Mouse (Mus musculus) erythroid progenitor cell, adult 5-6 weeks (primary cell): Measurements from ENCODE around the gene Col16a1. TPM values are rescaled to one million over a fixed set of nuclear protein-coding genes. Genes with fewer than 3 reads are reported as not detected.

Source experiments
- ATAC-seq: replicated peaks from 2 replicates; pipeline ENCODE4 v1.8.0; 2016; ENCODE audit warnings: moderate number of reproducible peaks, mild to moderate bottlenecking, moderate TSS enrichment, inconsistent platforms; ENCODE audit not compliant: poor library complexity, low FRiP score, severe bottlenecking
- total RNA-seq, 2 experiments: library from RNA; stranded (forward) in 1 of 2; stranded (reverse) in 1 of 2; fragments of 150-400 nt in 1 of 2; fragments of 186-747, 209-891 nt in 1 of 2; gene quantifications; 2 replicates each; pipeline versions ENCODE4 v1.2.3 to v1.2.4; 2015 to 2017; ENCODE audit warnings: low replicate concordance in 2 of 2

The Col16a1 gene
- total RNA-seq, 2 experiments from 2014 or later = not detected

GRCm38 (mm10) chr4:130039351-130039750, 8.3 kb upstream of the Col16a1 start:
- ATAC-seq = no peak

- no peak for ATAC-seq
These were observed 6.6 kb upstream of the Col16a1 start for GRCm38 (mm10) chr4:130041076-130041475.

GRCm38 (mm10) chr4:130044211-130044610, 3.4 kb upstream of the Col16a1 start:
- ATAC-seq = no peak

GRCm38 (mm10) chr4:130045609-130046008, 2.0 kb upstream of the Col16a1 start:
- ATAC-seq = no peak

GRCm38 (mm10) chr4:130048203-130048479, 501 bp downstream of the Col16a1 start:
- ATAC-seq = no peak

GRCm38 (mm10) chr4:130050056-130050824, 2.6 kb downstream of the Col16a1 start:
- no peak for ATAC-seq

- ATAC-seq = no peak
These were observed 4.6 kb downstream of the Col16a1 start for GRCm38 (mm10) chr4:130052283-130052682.

- no peak for ATAC-seq
These were observed 5.5 kb downstream of the Col16a1 start for GRCm38 (mm10) chr4:130053111-130053510.

GRCm38 (mm10) chr4:130054727-130055126, 7.1 kb downstream of the Col16a1 start:
- no peak for ATAC-seq

GRCm38 (mm10) chr4:130055160-130056010, 7.7 kb downstream of the Col16a1 start:
- no peak for ATAC-seq

- ATAC-seq = no peak
These were observed 8.3 kb downstream of the Col16a1 start for GRCm38 (mm10) chr4:130056011-130056322.

GRCm38 (mm10) chr4:130056471-130056870, 8.8 kb downstream of the Col16a1 start:
- no peak for ATAC-seq

GRCm38 (mm10) chr4:130060937-130061336, 13.3 kb downstream of the Col16a1 start:
- ATAC-seq = no peak

GRCm38 (mm10) chr4:130063191-130063590, 15.6 kb downstream of the Col16a1 start:
- ATAC-seq = no peak

- no peak for ATAC-seq
These were observed 19.2 kb downstream of the Col16a1 start for GRCm38 (mm10) chr4:130066816-130067215.

GRCm38 (mm10) chr4:130070523-130070922, 22.9 kb downstream of the Col16a1 start:
- no peak for ATAC-seq

- ATAC-seq = no peak
These were observed 24.1 kb downstream of the Col16a1 start for GRCm38 (mm10) chr4:130071758-130072157.

GRCm38 (mm10) chr4:130073367-130073766, 25.7 kb downstream of the Col16a1 start:
- no peak for ATAC-seq

- ATAC-seq = no peak
These were observed 27.3 kb downstream of the Col16a1 start for GRCm38 (mm10) chr4:130074761-130075515.

- ATAC-seq = no peak
These were observed 29.2 kb downstream of the Col16a1 start for GRCm38 (mm10) chr4:130076856-130077255.
